Mouse (Mus musculus) neutrophil, adult 5-6 weeks (primary cell): ENCODE results near the gene Cenpe. TPM values are rescaled to one million over a fixed set of nuclear protein-coding genes. Genes with fewer than 3 reads are reported as not detected.
"Not testable (repeated sequence)": the region's sequence is repeated elsewhere in the genome, so short reads cannot be mapped to it uniquely, and the experiment has no call there.

Experiments used
- ATAC-seq: fragments of 151-379, 151-347 bp; 2 replicates; pipeline ENCODE4 v1.8.0; 2017; ENCODE audit warnings: mild to moderate bottlenecking, moderate TSS enrichment; ENCODE audit not compliant: insufficient number of reproducible peaks, poor library complexity, low FRiP score, severe bottlenecking; ENCODE audit errors: extremely low read depth
- total RNA-seq: library from RNA; stranded (forward); fragments of 200-1000 nt; gene quantifications from 2 replicates; pipeline ENCODE4 v1.2.3, GENCODE M21; 2017

Cenpe gene
- 1.0 and 1.6 TPM in 2 replicates for total RNA-seq

DNA sequence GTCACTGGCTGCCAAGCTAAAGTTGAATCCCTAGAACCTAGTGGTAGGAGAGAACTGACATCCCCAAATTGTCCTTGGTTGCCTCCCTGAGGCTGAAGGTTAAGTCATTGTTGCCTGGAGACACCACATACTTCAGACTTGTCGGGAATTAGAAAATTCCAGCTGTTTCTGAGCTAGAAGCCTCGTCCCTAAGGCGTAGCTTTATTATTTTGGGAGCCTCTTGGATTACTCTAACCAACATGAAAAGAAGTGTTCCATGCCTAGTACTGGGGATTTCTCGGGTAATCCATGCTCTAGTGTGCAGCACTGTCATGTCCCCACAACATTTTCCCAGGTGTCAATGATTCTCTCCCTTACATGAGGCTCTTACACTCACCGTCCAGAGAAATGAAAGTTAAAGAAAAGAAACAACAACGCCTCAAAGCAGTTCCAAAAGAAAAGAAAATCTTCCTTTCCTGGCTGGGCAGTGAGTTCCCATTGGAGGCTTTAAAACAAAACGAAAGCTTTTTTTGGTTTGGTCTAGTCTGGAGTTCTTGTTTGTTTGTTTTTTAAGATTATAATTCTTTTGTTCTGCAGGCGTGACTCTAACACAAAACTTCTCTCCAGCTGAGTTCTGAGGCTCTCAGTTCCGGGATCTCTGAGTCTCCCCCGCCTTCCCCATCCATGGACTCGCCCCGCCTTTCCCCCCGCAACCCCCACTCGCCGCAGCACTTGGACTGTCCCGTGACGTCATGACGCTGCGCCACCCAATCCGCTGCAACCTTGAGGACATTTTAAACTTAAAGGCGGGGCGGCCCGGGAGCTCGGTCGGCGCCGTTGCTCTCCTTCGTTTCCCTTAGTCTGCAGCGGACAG, at the start of gene Cenpe:
Gene Cenpe, plus strand, starts transcription at position 733 of the 853 bp plus-strand sequence.
- peak; percentile 98 for ATAC-seq

GRCm38 (mm10) chr3:135171898-135172446, 40.4 kb upstream of the Cenpe start:
- no peak for ATAC-seq

DNA sequence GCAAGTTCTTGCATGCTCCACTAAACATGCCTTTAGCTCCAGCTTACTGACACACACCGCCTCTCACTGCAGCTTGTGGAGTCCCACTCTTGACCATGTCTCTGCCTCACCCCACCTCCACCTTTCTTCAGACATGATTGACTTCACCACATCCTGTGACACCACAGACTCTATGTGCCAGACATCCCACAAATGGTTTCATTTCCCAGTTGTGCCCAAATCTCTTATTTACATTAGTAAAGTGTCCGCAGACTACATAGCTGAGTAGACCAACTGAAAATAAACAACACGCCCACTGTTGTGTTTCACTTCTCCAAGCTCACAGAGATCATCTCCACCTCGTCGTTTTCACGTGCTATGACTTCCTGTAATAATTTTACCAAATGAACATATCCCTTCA, 20.5 kb upstream of the Cenpe start:
- ATAC-seq: peak; percentile 99

DNA sequence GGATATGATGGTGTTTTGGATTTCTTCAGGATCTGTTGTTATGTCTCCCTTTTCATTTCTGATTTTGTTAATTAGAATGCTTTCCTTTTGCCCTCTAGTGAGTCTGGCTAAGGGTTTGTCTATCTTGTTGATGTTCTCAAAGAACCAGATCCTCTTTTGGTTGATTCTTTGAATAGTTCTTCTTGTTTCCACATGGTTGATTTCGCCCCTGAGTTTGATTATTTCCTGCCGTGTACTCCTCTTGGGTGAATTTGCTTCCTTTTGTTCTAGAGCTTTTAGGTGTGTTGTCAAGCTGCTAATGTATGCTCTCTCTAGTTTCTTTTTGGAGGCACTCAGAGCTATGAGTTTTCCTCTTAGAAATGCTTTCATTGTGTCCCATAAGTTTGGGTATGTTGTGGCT, 14.3 kb upstream of the Cenpe start:
- ATAC-seq: not testable (repeated sequence)

- ATAC-seq: peak; percentile 41; the same call in 1 of the 2 replicates
These were observed 11.7 kb upstream of the Cenpe start for GRCm38 (mm10) chr3:135200409-135201303.

DNA sequence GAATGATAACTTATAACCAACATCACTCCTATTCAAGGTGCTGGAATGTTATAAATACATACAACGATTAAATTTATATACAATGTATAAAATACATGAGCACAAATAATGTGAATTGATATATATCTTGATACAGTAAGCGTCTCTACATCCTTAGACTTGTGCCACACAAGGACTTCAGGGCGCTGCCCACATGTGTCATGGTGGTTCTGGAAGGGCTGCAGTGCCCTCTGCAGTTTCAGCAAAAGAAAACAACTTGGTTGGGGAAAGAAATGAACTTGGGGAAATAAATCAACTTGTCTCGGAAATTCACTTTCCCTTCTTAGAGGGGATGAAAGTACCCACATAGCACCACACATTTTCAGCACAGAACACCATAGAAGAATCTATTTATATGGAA, 5.7 kb upstream of the Cenpe start:
- ATAC-seq: peak; percentile 94

- ATAC-seq: no peak
These were observed 467 bp downstream of the Cenpe start for GRCm38 (mm10) chr3:135212658-135213350.

- no peak for ATAC-seq
These were observed 19.7 kb downstream of the Cenpe start for GRCm38 (mm10) chr3:135232058-135232457.

DNA sequence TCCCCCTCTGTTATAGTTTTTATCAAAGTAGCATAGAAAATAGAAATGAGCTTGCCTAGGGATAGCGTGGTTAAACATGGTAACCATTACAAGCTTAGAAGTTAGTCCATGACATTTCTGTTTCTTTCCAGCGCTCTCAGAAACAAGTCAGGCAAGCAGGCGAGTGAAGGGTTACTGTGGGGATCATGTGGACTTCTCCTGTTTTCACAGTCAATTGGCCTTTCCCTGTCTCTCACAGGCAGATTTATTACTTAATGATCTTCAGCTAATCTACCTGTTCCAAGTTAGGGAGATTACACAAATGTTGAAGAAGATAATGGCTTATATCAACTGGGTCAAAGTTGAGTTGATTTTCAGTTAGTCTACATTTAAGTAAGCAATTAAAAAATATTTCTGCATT, 20.1 kb downstream of the Cenpe start:
- ATAC-seq: no peak

GRCm38 (mm10) chr3:135245733-135246132, 33.4 kb downstream of the Cenpe start:
- ATAC-seq: peak; percentile 42; the same call in 1 of the 2 replicates

DNA sequence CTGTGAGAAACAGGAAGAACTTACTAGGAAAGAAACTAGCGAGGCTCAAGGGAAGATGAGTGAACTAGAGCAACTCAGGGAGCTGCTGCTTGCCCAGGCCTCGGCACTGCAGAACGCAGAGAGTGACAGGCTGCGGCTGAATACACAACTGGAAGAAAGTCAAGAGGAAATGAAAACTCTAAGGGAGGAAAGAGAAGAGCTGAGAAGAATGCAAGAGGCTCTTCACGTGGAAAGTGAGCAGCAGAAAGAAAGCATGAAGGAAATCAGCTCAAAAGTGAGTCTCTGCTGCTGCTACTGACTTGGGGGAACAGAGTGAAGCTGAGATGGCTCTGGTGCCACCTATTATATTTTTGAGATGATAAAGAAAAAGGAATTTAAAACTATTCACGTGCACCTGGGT, 34.5 kb downstream of the Cenpe start:
- ATAC-seq: no peak

GRCm38 (mm10) chr3:135249104-135249503, 36.8 kb downstream of the Cenpe start:
- peak; percentile 76; the same call in 1 of the 2 replicates for ATAC-seq

DNA sequence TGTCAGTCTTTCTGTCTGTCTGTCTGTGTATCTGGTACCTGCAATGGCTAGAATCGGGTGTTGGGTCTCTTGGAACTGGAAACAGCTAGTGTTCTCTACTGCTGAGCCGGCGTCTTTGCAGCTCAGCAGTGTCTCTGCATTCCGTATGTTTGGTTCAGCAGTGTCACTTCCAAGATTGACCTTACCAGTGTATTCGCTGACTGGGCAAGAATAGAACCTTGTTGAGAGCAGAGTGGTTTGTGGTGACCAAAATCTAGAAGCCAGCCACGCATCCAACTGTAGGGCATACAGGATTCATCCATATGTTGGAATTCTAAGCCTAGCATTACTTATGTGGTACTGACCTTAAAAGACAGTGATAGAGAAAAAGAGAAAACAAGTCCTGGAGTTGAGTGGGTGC, 39.5 kb downstream of the Cenpe start:
- no peak for ATAC-seq

DNA sequence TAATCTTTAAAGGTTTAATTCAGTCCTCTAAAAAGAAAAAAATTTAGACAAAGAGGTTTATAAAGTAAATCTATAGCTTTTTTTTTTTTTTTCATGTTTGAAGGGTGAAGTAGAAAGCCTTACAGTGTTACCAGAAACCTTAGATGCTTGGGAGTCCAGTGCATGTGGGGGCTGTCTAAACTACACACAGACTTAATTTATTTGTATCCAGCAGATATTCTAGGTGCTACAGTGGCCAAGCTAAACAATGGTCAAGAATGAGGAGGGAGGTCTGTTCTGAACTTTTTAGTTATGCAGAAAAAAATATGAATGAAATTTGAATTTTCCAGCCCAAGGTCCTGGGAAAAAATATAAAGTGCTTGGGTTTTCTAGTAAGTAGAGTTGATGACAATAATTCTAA, 42.4 kb downstream of the Cenpe start:
- no peak for ATAC-seq

DNA sequence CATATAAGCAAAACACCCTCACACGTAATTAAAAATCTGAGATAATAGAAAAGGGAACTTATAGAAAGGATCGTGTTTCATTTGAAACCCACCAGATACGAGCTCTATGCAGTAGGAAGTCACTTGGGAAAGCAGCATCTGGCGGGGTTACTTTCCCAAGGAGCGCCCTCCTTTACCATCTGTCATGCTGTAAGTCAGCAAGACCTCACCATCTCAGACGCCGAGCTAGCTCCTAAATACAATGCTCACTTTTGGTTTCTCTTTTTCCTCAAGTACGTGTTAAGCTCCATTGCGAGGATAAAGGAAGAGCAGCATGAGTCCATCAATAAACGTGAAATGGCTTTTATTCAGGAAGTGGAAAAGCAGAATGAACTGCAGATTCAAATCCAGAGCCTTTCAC, 46.6 kb downstream of the Cenpe start:
- no peak for ATAC-seq

DNA sequence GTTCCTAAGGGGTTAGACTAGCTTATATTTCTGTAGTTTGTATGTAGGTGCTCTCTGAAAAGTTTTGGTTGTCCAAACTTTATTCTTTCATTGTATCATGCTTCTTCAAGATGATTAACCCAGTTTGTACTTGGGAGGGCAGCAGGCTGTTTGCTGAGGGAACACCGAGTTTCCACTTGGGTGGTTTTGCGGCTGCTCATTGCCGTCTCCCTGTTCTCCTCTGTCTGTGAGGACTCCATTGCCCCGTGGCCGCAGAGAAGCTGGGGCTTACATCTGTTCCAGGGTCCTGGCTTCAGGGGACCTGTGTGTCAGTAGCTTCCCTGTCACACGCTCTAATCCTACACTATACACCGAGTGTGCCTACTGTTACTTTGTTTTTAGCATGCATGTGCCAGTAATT, 47.9 kb downstream of the Cenpe start:
- ATAC-seq: no peak

- ATAC-seq: no peak
These were observed 56.3 kb downstream of the Cenpe start for GRCm38 (mm10) chr3:135268616-135269015.

DNA sequence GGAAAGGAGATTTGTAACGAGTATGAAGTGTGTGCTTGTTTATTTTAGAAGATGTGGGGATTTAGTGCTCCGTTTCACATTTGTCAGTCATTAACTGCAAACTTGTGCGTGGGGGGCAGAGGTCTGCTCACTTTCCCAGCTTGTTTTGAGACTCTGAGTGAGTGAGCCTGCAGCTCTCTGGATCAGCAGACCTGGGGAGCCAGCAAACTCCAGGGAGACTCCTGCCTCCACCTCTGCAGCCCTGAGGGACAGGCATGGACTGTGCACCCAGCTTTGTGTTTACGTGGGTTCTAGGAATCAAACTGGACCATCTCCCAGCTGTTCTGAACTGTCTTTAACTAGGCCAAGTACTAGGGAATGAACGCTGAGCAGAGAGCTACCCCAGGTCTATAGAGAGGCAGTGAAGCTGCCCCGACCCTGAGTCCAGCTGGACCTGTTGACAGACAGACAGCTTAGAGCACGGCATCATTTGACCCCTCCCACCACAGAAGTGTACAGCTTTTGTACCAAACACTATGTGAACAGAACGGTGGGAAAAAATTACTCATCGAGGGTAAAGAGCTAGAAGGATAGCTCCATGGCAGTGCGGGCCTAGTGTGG, 57.2 kb downstream of the Cenpe start:
- ATAC-seq: no peak

DNA sequence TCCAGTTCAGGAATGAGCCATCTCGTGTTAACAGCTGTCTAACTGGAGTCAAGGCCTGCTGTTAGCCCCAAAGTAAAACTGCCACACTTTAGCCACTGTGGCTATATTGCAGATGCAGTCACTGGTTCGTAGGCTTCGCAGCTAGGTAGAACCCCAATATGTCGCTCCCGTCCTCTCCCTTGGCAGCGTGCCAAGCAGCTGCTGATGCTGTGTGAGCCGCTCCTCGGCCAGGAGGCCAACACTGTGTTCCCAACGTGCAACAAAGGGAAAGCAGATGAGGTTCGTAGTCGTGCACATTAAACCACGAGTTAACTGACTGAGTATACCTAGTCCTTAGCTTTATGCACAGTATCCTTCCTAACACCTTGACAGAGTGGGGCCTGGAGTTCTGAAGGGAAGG, 60.3 kb downstream of the Cenpe start:
- no peak for ATAC-seq
